Mouse (Mus musculus) stomach, embryonic 14.5 days (tissue): ENCODE measurements at regions not wholly inside any gene's neighbourhood (a gene's known extent, or its start where the extent isn't known, plus 50 kb on each side); places are given as distances from the start of the nearest gene placed in this dataset.
A peak's percentile ranks its signal among the peaks of the same experiment; 100 is the strongest.
"Not testable (repeated sequence)": the region's sequence is repeated elsewhere in the genome, so short reads cannot be mapped to it uniquely, and the experiment has no call there.

Experiments
- ATAC-seq: fragments of 200-750 bp; cut with Nextera tagmentation; 2 replicates; pipeline ENCODE4 v1.8.0; 2017; ENCODE audit warnings: low read depth, moderate TSS enrichment; ENCODE audit not compliant: insufficient number of reproducible peaks, insufficient read depth, low FRiP score
- H3K27ac ChIP-seq: fragments of 300-500 bp; sonication (generic); 2 replicates; pipeline ENCODE4 v1.5.1; 2014; ENCODE audit warnings: mild to moderate bottlenecking, low read length, moderate library complexity, mixed read lengths
- H3K27me3 ChIP-seq: fragments of 300-500 bp; sonication (generic); 2 replicates; pipeline ENCODE4 v1.6.1; 2014; ENCODE audit warnings: low read length, control low read depth, mixed read lengths; ENCODE audit not compliant: control insufficient read depth, insufficient read depth
- H3K36me3 ChIP-seq: fragments of 300-500 bp; sonication (generic); 2 replicates; pipeline ENCODE4 v1.6.1; 2014; ENCODE audit warnings: mild to moderate bottlenecking, control low read depth, low read length, moderate library complexity, mixed read lengths; ENCODE audit not compliant: control insufficient read depth, insufficient read depth
- H3K4me1 ChIP-seq: fragments of 300-500 bp; sonication (generic); 2 replicates; pipeline ENCODE4 v1.6.1; 2014; ENCODE audit warnings: low read length, control low read depth, mixed read lengths; ENCODE audit not compliant: control insufficient read depth, insufficient read depth
- H3K4me2 ChIP-seq: fragments of 300-500 bp; sonication (generic); replicated peaks from 2 replicates; pipeline ENCODE4 v1.6.1; 2014; ENCODE audit warnings: low read depth, low read length, control low read depth
- H3K4me3 ChIP-seq: fragments of 300-500 bp; sonication (generic); 2 replicates; pipeline ENCODE4 v1.5.1; 2014; ENCODE audit warnings: low read depth, low read length, control low read depth
- H3K9ac ChIP-seq: fragments of 300-500 bp; sonication (generic); replicated peaks from 2 replicates; pipeline ENCODE4 v1.6.1; 2014; ENCODE audit warnings: low read depth, mild to moderate bottlenecking, control low read depth, low read length, moderate library complexity, mixed read lengths
- H3K9me3 ChIP-seq: fragments of 300-500 bp; sonication (generic); 2 replicates; pipeline ENCODE4 v1.6.1; 2016; ENCODE audit warnings: low read depth, low read length, control low read depth; ENCODE audit not compliant: control insufficient read depth
- WGBS: fragments of 180-500 bp; shearing (Covaris S2); extraction: QIAGEN DNeasy Blood & Tissue Kit; methylation state at CpG from one replicate; pipeline ENCODE4 v1.1.7; 2014; 5-methylcytosine and 5-hydroxymethylcytosine counted together

GRCm38 (mm10) chr14:120770579-120770978 lies 140.4 kb upstream of the Ipo5 start:
- no peak overlapping the region for H3K4me2 ChIP-seq
- H3K4me1 ChIP-seq, result no peaks in the 10 kb centered on the region
- 66% methylated on average over 3 of the region's 3 CpGs for WGBS
- H3K27me3 ChIP-seq, result no peaks in the 10 kb centered on the region
- H3K9me3 ChIP-seq, result no peaks in the 10 kb centered on the region
- no peak for ATAC-seq
- H3K27ac ChIP-seq, result no peak overlapping the region
- no peak overlapping the region for H3K9ac ChIP-seq
- no peaks in the 10 kb centered on the region for H3K36me3 ChIP-seq
- no peak overlapping the region for H3K4me3 ChIP-seq

GRCm38 (mm10) chr14:120773001-120773400 lies 138.0 kb upstream of the Ipo5 start:
- H3K9ac ChIP-seq, H3K9me3 ChIP-seq, H3K27ac ChIP-seq, H3K4me1 ChIP-seq, H3K4me2 ChIP-seq, H3K4me3 ChIP-seq, H3K36me3 ChIP-seq, H3K27me3 ChIP-seq, ATAC-seq: not testable (repeated sequence)
- 77% methylated on average over 3 of the region's 4 CpGs for WGBS

- no peak for ATAC-seq
- Histone ChIP-seq H3K4me2 (no peak overlapping the region), H3K4me1 (no peaks in the 10 kb centered on the region), H3K9ac (no peak overlapping the region), H3K4me3 (no peak overlapping the region), H3K36me3 (no peaks in the 10 kb centered on the region), H3K9me3 (no peaks in the 10 kb centered on the region; the same call in 1 of the 2 replicates), H3K27ac (no peak overlapping the region), H3K27me3 (no peaks in the 10 kb centered on the region)
- WGBS, result 72% methylated on average over 4 of the region's 4 CpGs
Observed at GRCm38 (mm10) chr14:120791828-120792554, 119.0 kb upstream of the Ipo5 start.

GRCm38 (mm10) chr14:120797916-120798490 lies 113.0 kb upstream of the Ipo5 start:
- no peak overlapping the region for H3K4me2 ChIP-seq
- H3K4me3 ChIP-seq, result no peak overlapping the region
- no peaks in the 10 kb centered on the region for H3K4me1 ChIP-seq
- no peak overlapping the region for H3K27ac ChIP-seq
- ATAC-seq, result no peak
- no peak overlapping the region for H3K9ac ChIP-seq
- H3K36me3 ChIP-seq, result no peaks in the 10 kb centered on the region
- no peaks in the 10 kb centered on the region for H3K9me3 ChIP-seq
- no peaks in the 10 kb centered on the region for H3K27me3 ChIP-seq
- WGBS, result 62% methylated on average over 7 of the region's 7 CpGs

GRCm38 (mm10) chr14:120803191-120803590 lies 107.8 kb upstream of the Ipo5 start:
- 86% methylated on average over 6 of the region's 6 CpGs for WGBS
- Histone ChIP-seq H3K9ac (no peak overlapping the region), H3K4me2 (no peak overlapping the region), H3K4me3 (no peak overlapping the region), H3K27ac (no peak overlapping the region), H3K36me3 (no peaks in the 10 kb centered on the region), H3K27me3 (no peaks in the 10 kb centered on the region), H3K4me1 (peaks cover 7% of the 10 kb centered on the region), H3K9me3 (no peaks in the 10 kb centered on the region)
- ATAC-seq, result no peak

- ATAC-seq, result no peak
- Histone ChIP-seq H3K4me3 (no peak overlapping the region), H3K36me3 (no peaks in the 10 kb centered on the region), H3K4me2 (0 out of 2 replicates have a peak overlapping the region, but pooled peaks have one; percentile 12), H3K27ac (no peak overlapping the region), H3K4me1 (peaks cover 7% of the 10 kb centered on the region), H3K9me3 (no peaks in the 10 kb centered on the region), H3K27me3 (no peaks in the 10 kb centered on the region), H3K9ac (no peak overlapping the region)
- 25% methylated on average over 12 of the region's 12 CpGs for WGBS
Observed at GRCm38 (mm10) chr14:120803739-120804138, 107.3 kb upstream of the Ipo5 start.

- Histone ChIP-seq H3K36me3 (no peaks in the 10 kb centered on the region), H3K9me3 (no peaks in the 10 kb centered on the region), H3K27me3 (no peaks in the 10 kb centered on the region), H3K4me1 (peaks cover 7% of the 10 kb centered on the region), H3K4me3 (no peak overlapping the region), H3K9ac (no peak overlapping the region), H3K27ac (no peak overlapping the region), H3K4me2 (no peak overlapping the region)
- no peak for ATAC-seq
- WGBS, result 39% methylated on average over 7 of the region's 7 CpGs
Observed at GRCm38 (mm10) chr14:120804183-120804848, 106.7 kb upstream of the Ipo5 start.

- no peak overlapping the region for H3K27ac ChIP-seq
- ATAC-seq, result no peak
- H3K4me2 ChIP-seq, result no peak overlapping the region
- H3K4me3 ChIP-seq, result no peak overlapping the region
- no peaks in the 10 kb centered on the region for H3K9me3 ChIP-seq
- H3K36me3 ChIP-seq, result no peaks in the 10 kb centered on the region
- H3K9ac ChIP-seq, result no peak overlapping the region
- peaks cover 7% of the 10 kb centered on the region for H3K4me1 ChIP-seq
- H3K27me3 ChIP-seq, result no peaks in the 10 kb centered on the region
- 58% methylated on average over 6 of the region's 6 CpGs for whole genome bisulfite sequencing
Observed at GRCm38 (mm10) chr14:120805137-120805536, 105.9 kb upstream of the Ipo5 start.
